Mouse (Mus musculus) stomach, adult 2 months (tissue): ENCODE data around the gene Tinag. TPM values are rescaled to one million over a fixed set of nuclear protein-coding genes. Genes with fewer than 3 reads are reported as not detected.

Source experiments
- polyA plus RNA-seq: library from polyadenylated mRNA; depleted of rRNA; stranded (reverse); fragments of >200 nt; gene quantifications from 2 replicates; pipeline ENCODE4 v1.2.3, GENCODE M21; 2012; rRNA removed

The Tinag gene
- 0.06 and 0.38 TPM in 2 replicates for polyA plus RNA-seq

DNA sequence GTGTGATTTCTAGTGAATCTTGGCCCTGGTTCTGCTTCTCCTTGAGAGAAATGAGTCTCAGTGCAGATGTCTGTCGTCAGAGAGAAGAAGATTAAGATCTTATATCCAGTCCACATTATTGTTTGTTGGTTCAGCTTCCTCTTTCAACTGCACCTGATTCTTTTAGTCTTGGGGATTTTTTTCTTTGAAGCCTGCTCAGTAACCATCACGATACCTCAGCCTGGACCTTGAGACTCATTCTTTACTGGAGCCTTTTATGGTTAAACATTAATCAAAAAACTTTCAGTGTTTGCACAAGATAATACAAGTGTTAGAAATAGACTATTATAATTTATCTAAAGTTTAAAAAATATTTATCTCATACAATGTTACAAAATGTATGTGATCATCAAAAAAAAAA is at the start of gene Tinag:
Gene Tinag (minus strand): TSS at position 210 of the 400 bp plus-strand sequence.

